Mouse (Mus musculus): ENCODE data around the gene 3110001I22Rik.

GRCm38 (mm10) chr16:13716821-13717553 is 45.3 kb downstream of the 3110001I22Rik start:
- no peak for TF ChIP-seq CTCF (IDR thresholded peaks at IDR 0.05)
- TF ChIP-seq EP300 (IDR thresholded peaks at IDR 0.05) = no peak
